Mouse (Mus musculus) CD4-positive, CD25-positive, alpha-beta regulatory T cell, adult 4 months (primary cell): ENCODE data around the gene Spag6l. TPM values are rescaled to one million over a fixed set of nuclear protein-coding genes. Genes with fewer than 3 reads are reported as not detected.

ENCODE experiments used
- polyA plus RNA-seq, 2 experiments: library from polyadenylated mRNA; unstranded; fragments of 100-300 nt; shearing (Covaris generic); gene quantifications; one replicate each; pipeline ENCODE4 v1.2.1; 2017

The Spag6l gene
- polyA plus RNA-seq, 2 experiments from 2014 or later, result not detected

Other genes starting within 250 kb of the Spag6l start
- under 1 TPM in 1 of 2 experiments, not detected in 1; 0.15 TPM for gene Fgd4, start 228.9 kb downstream of the Spag6l start, polyA plus RNA-seq
- gene Olfr19, start 153.1 kb downstream of the Spag6l start, polyA plus RNA-seq, result not detected
- gene Igll1, start 34.5 kb upstream of the Spag6l start, polyA plus RNA-seq, result not detected
- 10 to 100 TPM; 54.8 to 75.6 TPM for gene Top3b, start 41.3 kb upstream of the Spag6l start, polyA plus RNA-seq
- 1 to 10 TPM in 1 of 2 experiments, not detected in 1; 3.0 TPM for gene Vpreb1, start 41.4 kb upstream of the Spag6l start, polyA plus RNA-seq
- 10 to 100 TPM; 12.3 to 26.4 TPM for gene Ppm1f, start 67.0 kb upstream of the Spag6l start, polyA plus RNA-seq
- 10 to 100 TPM; 19.1 to 32.1 TPM for gene Mapk1, start 153.9 kb upstream of the Spag6l start, polyA plus RNA-seq
- gene Ypel1, start 240.2 kb upstream of the Spag6l start, polyA plus RNA-seq, result 1 to 10 TPM; 7.5 to 10.0 TPM